Mouse (Mus musculus) forebrain, embryonic 13.5 days (tissue): ENCODE measurements at regions not wholly inside any gene's neighbourhood (a gene's known extent, or its start where the extent isn't known, plus 50 kb on each side); places are given as distances from the start of the nearest gene placed in this dataset.
"Not testable (repeated sequence)": the region's sequence is repeated elsewhere in the genome, so short reads cannot be mapped to it uniquely, and the experiment has no call there.

Source experiments
- ATAC-seq: fragments of 200-750 bp; cut with Nextera tagmentation; 2 replicates; pipeline ENCODE4 v1.8.0; 2017
- H3K27ac ChIP-seq: fragments of 300-500 bp; sonication (generic); 2 replicates; pipeline ENCODE4 v1.5.1; 2015; ENCODE audit warnings: inconsistent platforms, mild to moderate bottlenecking, moderate library complexity
- H3K27me3 ChIP-seq: fragments of 300-500 bp; sonication (generic); 2 replicates; pipeline ENCODE4 v1.6.1; 2015; ENCODE audit warnings: mild to moderate bottlenecking, inconsistent platforms
- H3K36me3 ChIP-seq: fragments of 300-500 bp; sonication (generic); 2 replicates; pipeline ENCODE4 v1.6.1; 2015; ENCODE audit warnings: mild to moderate bottlenecking, inconsistent platforms; ENCODE audit not compliant: poor library complexity, severe bottlenecking
- H3K4me1 ChIP-seq: fragments of 300-500 bp; sonication (generic); 2 replicates; pipeline ENCODE4 v1.6.1; 2015; ENCODE audit warnings: inconsistent platforms
- H3K4me2 ChIP-seq: fragments of 300-500 bp; sonication (generic); 2 replicates; pipeline ENCODE4 v1.6.1; 2015; ENCODE audit warnings: inconsistent platforms, mild to moderate bottlenecking, moderate library complexity
- H3K4me3 ChIP-seq: fragments of 300-500 bp; sonication (generic); 2 replicates; pipeline ENCODE4 v1.5.1; 2015; ENCODE audit warnings: mild to moderate bottlenecking, inconsistent platforms
- H3K9ac ChIP-seq: fragments of 300-500 bp; sonication (generic); 2 replicates; pipeline ENCODE4 v1.6.1; 2015; ENCODE audit warnings: mild to moderate bottlenecking, inconsistent platforms
- H3K9me3 ChIP-seq: fragments of 300-500 bp; sonication (generic); replicated peaks from 2 replicates; pipeline ENCODE4 v1.6.1; 2016; ENCODE audit warnings: inconsistent platforms
- WGBS: fragments of 180-500 bp; shearing (Covaris S2); methylation state at CpG from one replicate; pipeline ENCODE4 v1.1.7; 2015; 5-methylcytosine and 5-hydroxymethylcytosine counted together

DNA sequence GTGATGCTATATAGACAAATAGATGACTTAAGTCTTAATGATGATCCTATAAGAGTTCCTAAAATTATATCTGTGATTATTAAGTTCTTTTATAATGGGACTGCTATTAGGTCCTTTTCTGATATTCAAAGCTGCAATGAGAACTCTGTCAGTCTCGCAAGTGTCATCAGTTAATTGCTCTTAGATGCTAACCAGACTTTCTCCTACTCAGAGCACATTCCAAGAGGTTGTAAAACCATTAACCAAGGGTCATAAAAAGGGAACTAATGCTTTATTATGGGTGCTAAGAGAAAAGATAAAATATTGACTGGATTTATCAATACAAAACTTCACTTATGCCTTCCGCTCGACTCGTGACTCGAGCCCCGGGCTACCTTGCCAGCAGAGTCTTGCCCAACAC, 66.3 kb upstream of the Cwc22 start:
- not testable (repeated sequence) for H3K4me3 ChIP-seq, ATAC-seq, H3K9ac ChIP-seq, H3K9me3 ChIP-seq, H3K4me2 ChIP-seq, H3K4me1 ChIP-seq, H3K36me3 ChIP-seq, H3K27me3 ChIP-seq, H3K27ac ChIP-seq
- 97% methylated on average over 6 of the region's 6 CpGs for WGBS

GRCm38 (mm10) chr2:78011821-78012220, 65.6 kb upstream of the Cwc22 start:
- Histone ChIP-seq H3K9ac (no peak overlapping the region), H3K36me3 (no peaks in the 10 kb centered on the region), H3K9me3 (no peaks in the 10 kb centered on the region), H3K4me2 (no peak overlapping the region), H3K4me3 (no peak overlapping the region), H3K27me3 (no peaks in the 10 kb centered on the region), H3K4me1 (no peaks in the 10 kb centered on the region), H3K27ac (no peak overlapping the region)
- ATAC-seq = no peak
- WGBS = 92% methylated on average over 2 of the region's 2 CpGs

GRCm38 (mm10) chr2:78011051-78011800, 65.1 kb upstream of the Cwc22 start:
- no peak overlapping the region for H3K4me3 ChIP-seq
- no peaks in the 10 kb centered on the region for H3K9me3 ChIP-seq
- H3K4me1 ChIP-seq = no peaks in the 10 kb centered on the region
- no peak for ATAC-seq
- no peak overlapping the region for H3K9ac ChIP-seq
- H3K27ac ChIP-seq = no peak overlapping the region
- no peaks in the 10 kb centered on the region for H3K27me3 ChIP-seq
- H3K36me3 ChIP-seq = no peaks in the 10 kb centered on the region
- no peak overlapping the region for H3K4me2 ChIP-seq
- WGBS = 90% methylated on average over 2 of the region's 2 CpGs

- Histone ChIP-seq H3K4me1 (no peaks in the 10 kb centered on the region), H3K27me3 (no peaks in the 10 kb centered on the region), H3K27ac (no peak overlapping the region), H3K4me2 (no peak overlapping the region), H3K36me3 (no peaks in the 10 kb centered on the region), H3K9me3 (no peaks in the 10 kb centered on the region), H3K4me3 (no peak overlapping the region), H3K9ac (no peak overlapping the region)
- no peak for ATAC-seq
- WGBS = 75% methylated on average over 5 of the region's 5 CpGs
These were observed 64.0 kb upstream of the Cwc22 start for GRCm38 (mm10) chr2:78010066-78010690.

- Histone ChIP-seq H3K27ac (no peak overlapping the region), H3K36me3 (no peaks in the 10 kb centered on the region), H3K27me3 (no peaks in the 10 kb centered on the region), H3K4me3 (no peak overlapping the region), H3K4me1 (no peaks in the 10 kb centered on the region), H3K9ac (no peak overlapping the region), H3K9me3 (no peaks in the 10 kb centered on the region), H3K4me2 (no peak overlapping the region)
- ATAC-seq = no peak
- WGBS = 100% methylated on average over 1 of the region's 1 CpGs
These were observed 61.9 kb upstream of the Cwc22 start for GRCm38 (mm10) chr2:78008094-78008493.

DNA sequence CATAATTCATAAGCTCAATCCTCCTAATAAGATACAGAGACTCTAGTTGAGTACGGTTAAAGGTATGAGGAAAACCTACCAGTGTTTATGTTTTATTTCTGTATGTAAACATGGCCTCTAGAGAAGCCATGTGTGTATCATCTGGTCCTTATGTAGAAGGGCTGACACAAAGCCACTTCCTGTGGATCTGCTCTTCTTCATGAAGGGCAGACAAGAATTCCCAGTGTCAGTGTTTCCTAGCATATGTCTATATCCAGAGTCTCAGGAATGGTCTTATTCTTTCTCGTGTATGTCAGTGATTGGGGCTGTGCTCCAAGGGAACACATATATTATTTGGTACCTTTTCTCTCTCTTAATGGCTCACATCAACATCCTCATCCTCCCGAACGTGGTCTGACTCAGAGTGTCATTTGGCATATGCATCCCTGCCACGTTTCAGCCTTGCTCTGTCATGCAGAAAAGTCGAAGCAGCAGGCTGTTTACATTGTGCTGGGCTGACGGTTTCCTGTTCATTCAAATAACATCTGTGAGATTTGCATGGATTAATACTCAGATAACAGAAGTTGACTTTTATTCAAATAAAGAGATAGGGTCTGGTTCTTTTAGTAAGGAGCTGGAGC, 59.3 kb upstream of the Cwc22 start:
- Histone ChIP-seq H3K27ac (no peak overlapping the region), H3K4me1 (no peaks in the 10 kb centered on the region), H3K4me2 (no peak overlapping the region), H3K9me3 (no peaks in the 10 kb centered on the region), H3K27me3 (no peaks in the 10 kb centered on the region), H3K36me3 (no peaks in the 10 kb centered on the region), H3K9ac (no peak overlapping the region), H3K4me3 (no peak overlapping the region)
- 59% methylated on average over 7 of the region's 7 CpGs for WGBS
- no peak for ATAC-seq

DNA sequence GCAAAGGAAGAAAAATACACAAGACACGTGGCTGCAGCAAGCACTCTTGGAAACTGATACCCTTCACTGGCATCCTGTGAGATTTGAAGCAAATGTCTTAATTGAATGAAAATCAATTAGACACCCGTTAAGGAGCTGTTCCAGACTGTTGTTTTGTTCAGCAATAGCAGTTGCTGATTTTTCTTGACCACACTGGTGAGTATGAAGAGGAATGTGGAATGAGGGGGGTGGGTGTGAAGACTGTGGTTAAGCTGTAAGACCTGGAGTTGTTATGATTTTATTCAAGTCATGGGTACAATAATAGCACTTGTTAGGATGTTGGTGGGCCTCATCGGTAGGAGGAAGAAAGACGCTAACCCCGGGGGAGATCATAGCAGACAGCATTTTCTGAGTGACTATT, 58.3 kb upstream of the Cwc22 start:
- WGBS = 68% methylated on average over 5 of the region's 5 CpGs
- no peak for ATAC-seq
- H3K4me3 ChIP-seq = no peak overlapping the region

More for the DNA sequence above, 58.3 kb upstream of the Cwc22 start:
- no peaks in the 10 kb centered on the region for H3K36me3 ChIP-seq
- no peaks in the 10 kb centered on the region for H3K9me3 ChIP-seq
- H3K27me3 ChIP-seq = no peaks in the 10 kb centered on the region
- H3K4me2 ChIP-seq = no peak overlapping the region
- no peak overlapping the region for H3K27ac ChIP-seq
- no peaks in the 10 kb centered on the region for H3K4me1 ChIP-seq
- H3K9ac ChIP-seq = no peak overlapping the region
